Mouse (Mus musculus) adrenal gland, postnatal 25 days (tissue): ENCODE measurements around the gene Arid3a. TPM values are rescaled to one million over a fixed set of nuclear protein-coding genes. Genes with fewer than 3 reads are reported as not detected.

Source experiments
- DNase-seq: peaks from one replicate; pipeline ENCODE4 v3.0.0; 2021; ENCODE audit warnings: mixed read lengths
- total RNA-seq: library from RNA; stranded (reverse); gene quantifications from 2 replicates; pipeline ENCODE4 v1.2.3, GENCODE M21; 2021

Arid3a gene
- total RNA-seq, 1 experiment from 2014 or later: 5.2 TPM

DNA sequence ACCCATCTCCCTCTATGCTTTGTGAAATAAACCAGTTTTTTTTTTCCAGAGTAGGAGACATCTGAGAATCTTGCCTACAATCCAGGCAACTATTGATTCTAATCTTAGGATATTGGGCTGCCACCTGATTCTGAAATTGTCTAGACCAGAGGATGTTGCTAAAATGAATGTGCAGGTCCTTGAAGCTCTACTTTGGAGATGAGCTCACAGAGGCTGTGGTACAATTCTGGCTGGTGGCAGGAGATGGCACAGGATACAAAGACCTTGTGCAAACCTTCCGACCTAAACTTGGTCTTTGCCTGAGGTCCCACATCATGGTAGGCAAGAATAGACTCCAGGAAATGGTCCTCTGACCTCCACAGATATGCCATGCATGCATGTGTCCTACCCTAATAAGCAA is 68.8 kb downstream of the Arid3a start:
- no peak for DNase-seq

GRCm38 (mm10) chr10:79996272-79997033 is 69.6 kb downstream of the Arid3a start, which contains the start of gene Abca7:
Gene Abca7, plus strand, starts transcription at chr10:79996494.
- peak; percentile 97 for DNase-seq

DNA sequence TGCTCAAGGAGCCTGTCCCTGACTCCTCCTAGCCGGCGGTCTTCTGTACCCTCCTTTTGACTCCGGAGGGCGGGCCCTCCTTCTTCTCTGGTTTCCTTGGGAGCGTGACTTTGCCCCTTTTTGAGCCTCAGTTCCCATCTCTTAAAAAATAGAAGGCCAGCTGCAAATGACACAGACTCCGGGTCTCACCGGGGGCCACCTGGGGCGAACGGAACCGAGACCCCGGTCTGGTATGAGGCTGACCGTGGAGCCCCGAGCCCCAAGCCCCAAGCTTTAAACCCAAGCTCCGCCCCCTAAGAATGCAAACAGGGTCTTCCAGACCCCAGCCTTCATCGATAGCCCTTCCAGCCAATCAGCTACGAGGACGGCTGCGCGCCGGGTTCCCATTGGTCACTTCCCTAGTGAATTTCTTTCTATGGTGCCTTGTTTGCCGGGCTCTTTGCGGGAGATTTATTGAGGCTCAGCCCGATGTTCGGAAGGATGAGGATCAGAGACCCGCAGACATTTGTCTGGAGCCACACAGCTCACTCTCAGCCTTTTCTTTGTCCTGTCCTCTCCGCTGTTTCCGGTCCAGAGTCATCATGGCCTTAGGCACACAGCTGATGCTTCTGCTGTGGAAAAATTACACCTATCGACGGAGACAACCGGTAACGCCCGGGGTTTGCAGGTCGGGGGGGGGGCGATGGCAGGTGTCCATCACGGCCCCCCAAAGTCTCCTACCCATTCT is 70.4 kb downstream of the Arid3a start:
- peak; percentile 74 for DNase-seq

GRCm38 (mm10) chr10:79997819-79998218 is 71.0 kb downstream of the Arid3a start:
- DNase-seq: no peak

DNA sequence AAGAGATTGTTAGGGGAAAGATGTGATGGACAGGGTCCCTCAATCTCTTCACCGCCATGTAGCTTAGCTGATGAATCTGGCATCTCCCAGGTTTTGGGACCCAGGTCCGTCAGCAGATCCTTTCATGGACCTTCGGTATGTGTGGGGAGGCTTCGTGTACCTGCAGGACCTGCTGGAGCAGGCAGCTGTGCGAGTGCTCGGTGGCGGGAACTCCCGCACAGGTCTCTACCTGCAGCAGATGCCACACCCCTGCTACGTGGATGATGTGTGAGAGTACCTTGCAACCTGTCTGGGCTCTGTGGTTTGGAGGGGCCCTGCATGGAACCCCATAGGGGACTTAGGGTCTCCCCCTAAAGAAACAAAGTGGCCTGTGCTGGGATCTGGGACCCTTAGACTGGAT is 75.1 kb downstream of the Arid3a start:
- DNase-seq: no peak

DNA sequence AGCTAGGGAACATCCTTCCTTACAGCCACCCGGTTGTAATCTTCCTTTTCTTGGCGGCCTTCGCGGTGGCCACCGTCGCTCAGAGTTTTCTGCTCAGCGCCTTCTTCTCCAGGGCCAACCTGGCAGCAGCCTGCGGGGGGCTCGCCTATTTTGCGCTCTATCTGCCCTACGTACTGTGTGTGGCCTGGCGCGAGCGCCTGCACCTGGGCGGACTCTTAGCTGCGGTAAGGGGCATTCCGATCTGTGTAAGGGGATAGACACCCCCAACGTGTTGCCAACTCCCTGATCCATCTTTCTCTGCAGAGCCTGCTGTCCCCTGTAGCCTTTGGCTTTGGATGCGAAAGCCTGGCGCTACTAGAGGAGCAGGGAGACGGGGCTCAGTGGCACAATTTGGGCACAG is 76.0 kb downstream of the Arid3a start:
- no peak for DNase-seq

DNA sequence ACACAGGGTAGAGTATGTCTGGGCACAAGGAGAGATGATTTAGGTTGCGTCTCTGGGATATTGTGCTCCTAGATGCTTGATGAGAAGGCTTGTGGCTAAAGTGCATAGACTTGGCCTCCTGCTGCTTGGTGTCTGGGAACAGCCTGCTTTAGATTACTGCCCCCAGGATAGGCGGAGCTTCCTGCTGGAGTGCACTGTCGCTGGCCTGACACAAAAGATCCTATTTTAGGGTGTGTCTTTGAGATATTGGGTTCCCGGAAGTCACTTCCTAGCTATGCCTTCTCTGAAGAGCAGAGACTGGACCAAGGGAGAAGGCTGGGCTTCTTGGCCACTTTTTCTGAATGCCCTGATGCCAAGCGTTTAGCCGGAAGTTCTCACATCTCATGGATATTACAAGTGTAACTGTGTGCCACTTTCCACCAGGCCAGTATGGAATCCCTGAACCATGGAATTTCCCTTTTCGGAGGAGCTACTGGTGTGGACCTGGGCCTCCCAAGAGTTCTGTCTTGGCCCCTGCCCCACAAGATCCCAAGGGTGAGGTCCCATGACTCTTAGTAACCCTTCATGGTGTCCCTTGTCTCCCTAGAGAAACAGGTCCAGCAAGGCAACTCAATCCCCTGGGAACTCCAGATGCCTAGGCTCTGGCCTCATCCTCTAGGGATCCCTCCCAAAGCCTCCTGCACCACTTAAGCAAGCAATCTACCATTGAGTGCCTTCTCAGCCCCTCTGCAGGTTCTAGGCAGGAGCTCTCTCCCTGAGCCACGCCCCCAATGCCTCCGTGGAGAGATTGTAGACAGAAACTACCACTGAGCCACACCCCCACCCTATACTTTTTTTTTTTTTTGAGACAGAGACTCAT is 76.8 kb downstream of the Arid3a start:
- DNase-seq: no peak

GRCm38 (mm10) chr10:80004233-80004705 is 77.4 kb downstream of the Arid3a start:
- DNase-seq: peak; percentile 60

Other genes starting within 250 kb of the Arid3a start
- 78.6 and 89.8 TPM in 2 replicates for gene Cdc34, start 244.8 kb upstream of the Arid3a start, total RNA-seq
- gene Gzmm, start 238.0 kb upstream of the Arid3a start, total RNA-seq: 1.2 and 1.6 TPM in 2 replicates
- gene Bsg, start 222.6 kb upstream of the Arid3a start, total RNA-seq: 522 and 531 TPM in 2 replicates
- 5.4 and 7.7 TPM in 2 replicates for gene Hcn2, start 210.4 kb upstream of the Arid3a start, total RNA-seq
- 70.4 and 74.1 TPM in 2 replicates for gene Polrmt, start 180.5 kb upstream of the Arid3a start, total RNA-seq
- gene Fgf22, start 172.0 kb upstream of the Arid3a start, total RNA-seq: not detected in 2 replicates
- gene Rnf126, start 160.1 kb upstream of the Arid3a start, total RNA-seq: 59.5 and 63.8 TPM in 2 replicates
- gene Fstl3, start 149.8 kb upstream of the Arid3a start, total RNA-seq: 8.5 and 10.6 TPM in 2 replicates
- not detected in 2 replicates for gene Prss57, start 136.1 kb upstream of the Arid3a start, total RNA-seq
- 57.1 and 99.3 TPM in 2 replicates for gene Palm, start 133.5 kb upstream of the Arid3a start, total RNA-seq
- 0.64 and 1.00 TPM in 2 replicates for gene Misp, start 106.1 kb upstream of the Arid3a start, total RNA-seq
- gene Ptbp1, start 72.6 kb upstream of the Arid3a start, total RNA-seq: 224 and 249 TPM in 2 replicates
- gene Prtn3, start 52.6 kb upstream of the Arid3a start, total RNA-seq: not detected in 2 replicates
- 0.49 and 1.2 TPM in 2 replicates for gene Plppr3, start 52.4 kb upstream of the Arid3a start, total RNA-seq
- not detected in 2 replicates for gene Elane, start 40.8 kb upstream of the Arid3a start, total RNA-seq
- 420 and 469 TPM in 2 replicates for gene Cfd, start 36.2 kb upstream of the Arid3a start, total RNA-seq
- 36.0 and 49.2 TPM in 2 replicates for gene Med16, start 18.1 kb upstream of the Arid3a start, total RNA-seq
- not detected in 2 replicates for gene Gm26602, start 16.2 kb upstream of the Arid3a start, total RNA-seq
- gene Kiss1r, start 10.1 kb upstream of the Arid3a start, total RNA-seq: 1.1 and 2.3 TPM in 2 replicates
- 85.5 and 98.9 TPM in 2 replicates for gene R3hdm4, start 5.8 kb upstream of the Arid3a start, total RNA-seq
- gene Wdr18, start 33.1 kb downstream of the Arid3a start, total RNA-seq: 32.4 and 35.5 TPM in 2 replicates
- gene Grin3b, start 43.7 kb downstream of the Arid3a start, total RNA-seq: 0.12 TPM in 1 of 2 replicates, not detected in the other
- gene Tmem259, start 57.3 kb downstream of the Arid3a start, total RNA-seq: 159 and 161 TPM in 2 replicates
- 28.3 and 29.8 TPM in 2 replicates for gene Cnn2, start 61.5 kb downstream of the Arid3a start, total RNA-seq
- 24.2 and 29.1 TPM in 2 replicates for gene Abca7, start 69.5 kb downstream of the Arid3a start, total RNA-seq
- gene Arhgap45, start 89.6 kb downstream of the Arid3a start, total RNA-seq: 3.7 and 4.3 TPM in 2 replicates
- gene Polr2e, start 112.8 kb downstream of the Arid3a start, total RNA-seq: 84.3 and 101 TPM in 2 replicates
- 977 and 1,201 TPM in 2 replicates for gene Gpx4, start 120.1 kb downstream of the Arid3a start, total RNA-seq
- 66.1 and 73.2 TPM in 2 replicates for gene Sbno2, start 178.5 kb downstream of the Arid3a start, total RNA-seq
- gene Stk11, start 188.8 kb downstream of the Arid3a start, total RNA-seq: 154 TPM in 2 replicates
- gene Atp5d, start 211.6 kb downstream of the Arid3a start, total RNA-seq: 460 and 592 TPM in 2 replicates
- gene Cbarp, start 213.8 kb downstream of the Arid3a start, total RNA-seq: 45.4 and 67.9 TPM in 2 replicates
- 74.1 and 97.4 TPM in 2 replicates for gene Midn, start 221.2 kb downstream of the Arid3a start, total RNA-seq
- gene Cirbp, start 238.9 kb downstream of the Arid3a start, total RNA-seq: 49.9 and 142 TPM in 2 replicates
- 15.6 and 16.7 TPM in 2 replicates for gene 1600002K03Rik, start 245.9 kb downstream of the Arid3a start, total RNA-seq